Mouse (Mus musculus): Measurements from ENCODE around the gene Muc5ac. TPM values are rescaled to one million over a fixed set of nuclear protein-coding genes. Genes with fewer than 3 reads are reported as not detected.

The Muc5ac gene
- polyA plus RNA-seq, 1 experiment from 2014 or later = not detected

Other genes starting within 250 kb of the Muc5ac start
- gene Chid1, start 249.1 kb upstream of the Muc5ac start, polyA plus RNA-seq (2014; fragmentation: Nextera tagmentation; extraction: Ambion mirVana) = 46.0 and 52.4 TPM in 2 replicates
- gene Ap2a2, start 226.8 kb upstream of the Muc5ac start, polyA plus RNA-seq (2014; fragmentation: Nextera tagmentation; extraction: Ambion mirVana) = 98.5 and 125 TPM in 2 replicates
- gene Muc6, start 133.7 kb upstream of the Muc5ac start, polyA plus RNA-seq (2014; fragmentation: Nextera tagmentation; extraction: Ambion mirVana) = 0.27 and 0.29 TPM in 2 replicates
- gene Muc2, start 98.6 kb upstream of the Muc5ac start, polyA plus RNA-seq (2014; fragmentation: Nextera tagmentation; extraction: Ambion mirVana) = 0.45 and 0.86 TPM in 2 replicates
- gene Muc5b, start 50.1 kb downstream of the Muc5ac start, polyA plus RNA-seq (2014; fragmentation: Nextera tagmentation; extraction: Ambion mirVana) = 0.03 and 0.05 TPM in 2 replicates
- gene Tollip, start 129.5 kb downstream of the Muc5ac start, polyA plus RNA-seq (2014; fragmentation: Nextera tagmentation; extraction: Ambion mirVana) = 69.2 and 80.0 TPM in 2 replicates
- gene Brsk2, start 160.8 kb downstream of the Muc5ac start, polyA plus RNA-seq (2014; fragmentation: Nextera tagmentation; extraction: Ambion mirVana) = 25.8 and 27.7 TPM in 2 replicates

Measured in neural tube, embryonic 14.5 days (tissue).